Mouse (Mus musculus) liver, adult 2 months (tissue): Measurements from ENCODE around the gene Ackr4.
A peak's percentile ranks its signal among the peaks of the same experiment; 100 is the strongest.

Experiments
- CTCF ChIP-seq: fragments of 200-500 bp; IDR thresholded peaks from 2 replicates; pipeline ENCODE4 v1.5.1; 2011; ENCODE audit warnings: low read depth, low read length, control low read depth
- POLR2A ChIP-seq: fragments of 200-500 bp; IDR thresholded peaks from 2 replicates; pipeline ENCODE4 v1.6.1; 2011; ENCODE audit warnings: low read length, control low read depth; ENCODE audit not compliant: insufficient read depth; ENCODE audit errors: extremely low read depth

- TF ChIP-seq CTCF = peak; percentile 95
- TF ChIP-seq POLR2A = no peak
These were observed 91.3 kb downstream of the Ackr4 start for GRCm38 (mm10) chr9:104035261-104036015.
